Mouse (Mus musculus): ENCODE results near the gene Jpt2.

- TF ChIP-seq CTCF (IDR thresholded peaks at IDR 0.05; ENCODE audit: low read depth, low read length) (no peak), POLR2A (IDR thresholded peaks at IDR 0.05; ENCODE audit: insufficient read depth, low read length) (no peak), EP300 (IDR thresholded peaks at IDR 0.05; ENCODE audit: insufficient read depth, low read depth, low read length) (no peak)
Measured at GRCm38 (mm10) chr17:24903767-24904166, 56.7 kb downstream of the Jpt2 start.

Measured in ES-Bruce4 (cell line).